Mouse (Mus musculus): ENCODE measurements around the gene Gemin6. TPM values are rescaled to one million over a fixed set of nuclear protein-coding genes. Genes with fewer than 3 reads are reported as not detected.

Gene Gemin6
- polyA plus RNA-seq, 1 experiment from 2014 or later = 46.7 TPM

GRCm38 (mm10) chr17:80234376-80234775, 10.1 kb downstream of the Gemin6 start:
- ATAC-seq (ENCODE audit: insufficient read depth) (no peak), DNase-seq (no peak)
- Histone ChIP-seq H3K4me3 (ENCODE audit: low read depth, low read length) (no peak overlapping the region), H3K27ac (ENCODE audit: low read depth) (no peak overlapping the region), H3K4me1 (ENCODE audit: insufficient read depth) (no peaks in the 10 kb centered on the region), H3K9ac (no peak overlapping the region), H3K27me3 (ENCODE audit: insufficient read depth, low read length) (no peaks in the 10 kb centered on the region), H3K9me3 (ENCODE audit: low read depth, low read length) (no peaks in the 10 kb centered on the region), H3K36me3 (ENCODE audit: insufficient read depth) (peaks cover 15% of the 10 kb centered on the region), H3K4me2 (no peak overlapping the region)
- WGBS = 78% methylated on average over 7 of the region's 7 CpGs
- no peak for TF ChIP-seq CTCF (IDR thresholded peaks at IDR 0.05; ENCODE audit: low read depth)

- Histone ChIP-seq H3K27ac (ENCODE audit: low read depth) (no peak overlapping the region), H3K4me2 (no peak overlapping the region), H3K4me1 (ENCODE audit: insufficient read depth) (no peaks in the 10 kb centered on the region), H3K36me3 (ENCODE audit: insufficient read depth) (peaks cover 24% of the 10 kb centered on the region), H3K9ac (no peak overlapping the region), H3K9me3 (ENCODE audit: low read depth, low read length) (no peaks in the 10 kb centered on the region), H3K4me3 (ENCODE audit: low read depth, low read length) (no peak overlapping the region), H3K27me3 (ENCODE audit: insufficient read depth, low read length) (no peaks in the 10 kb centered on the region)
- WGBS = 77% methylated on average over 3 of the region's 3 CpGs
- ATAC-seq (ENCODE audit: insufficient read depth) = no peak
- no peak for TF ChIP-seq CTCF (IDR thresholded peaks at IDR 0.05; ENCODE audit: low read depth)
- no peak for DNase-seq
Observed at GRCm38 (mm10) chr17:80235477-80235876, 11.2 kb downstream of the Gemin6 start.

- Histone ChIP-seq H3K27me3 (ENCODE audit: insufficient read depth, low read length) (no peaks in the 10 kb centered on the region), H3K4me3 (ENCODE audit: low read depth, low read length) (no peak overlapping the region), H3K36me3 (ENCODE audit: insufficient read depth) (peaks cover 33% of the 10 kb centered on the region), H3K4me1 (ENCODE audit: insufficient read depth) (no peaks in the 10 kb centered on the region), H3K4me2 (no peak overlapping the region), H3K9ac (no peak overlapping the region), H3K9me3 (ENCODE audit: low read depth, low read length) (no peaks in the 10 kb centered on the region), H3K27ac (ENCODE audit: low read depth) (no peak overlapping the region)
- TF ChIP-seq CTCF (IDR thresholded peaks at IDR 0.05; ENCODE audit: low read depth) = no peak
- DNase-seq (no peak), ATAC-seq (ENCODE audit: insufficient read depth) (no peak)
- WGBS = 91% methylated on average over 3 of the region's 3 CpGs
Observed at GRCm38 (mm10) chr17:80236805-80237204, 12.6 kb downstream of the Gemin6 start.

DNA sequence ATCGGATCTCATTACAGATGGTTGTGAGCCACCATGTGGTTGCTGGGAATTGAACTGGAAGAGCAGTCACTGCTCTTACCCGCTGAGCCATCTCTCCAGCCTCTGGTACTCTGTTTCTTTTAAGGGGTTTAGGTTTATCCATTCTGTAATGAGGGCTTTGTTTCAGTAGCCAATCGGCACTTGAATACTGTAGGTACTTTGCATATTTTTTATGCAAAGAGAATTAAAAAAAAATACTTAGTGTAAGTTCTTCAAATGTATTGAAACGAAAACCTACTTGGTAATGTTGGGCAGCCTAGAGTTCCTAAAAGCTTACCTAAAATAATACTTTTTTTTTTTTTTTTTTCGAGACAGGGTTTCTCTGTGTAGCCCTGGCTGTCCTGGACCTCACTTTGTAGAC, 13.2 kb downstream of the Gemin6 start:
- ATAC-seq (ENCODE audit: insufficient read depth) (no peak), DNase-seq (no peak)
- no peak for TF ChIP-seq CTCF (IDR thresholded peaks at IDR 0.05; ENCODE audit: low read depth)
- Histone ChIP-seq H3K27me3 (ENCODE audit: insufficient read depth, low read length) (no peaks in the 10 kb centered on the region), H3K4me3 (ENCODE audit: low read depth, low read length) (no peak overlapping the region), H3K4me2 (no peak overlapping the region), H3K27ac (ENCODE audit: low read depth) (no peak overlapping the region), H3K9me3 (ENCODE audit: low read depth, low read length) (no peaks in the 10 kb centered on the region), H3K36me3 (ENCODE audit: insufficient read depth) (peaks cover 39% of the 10 kb centered on the region), H3K9ac (no peak overlapping the region), H3K4me1 (ENCODE audit: insufficient read depth) (no peaks in the 10 kb centered on the region)
- 90% methylated on average over 5 of the region's 5 CpGs for WGBS

DNA sequence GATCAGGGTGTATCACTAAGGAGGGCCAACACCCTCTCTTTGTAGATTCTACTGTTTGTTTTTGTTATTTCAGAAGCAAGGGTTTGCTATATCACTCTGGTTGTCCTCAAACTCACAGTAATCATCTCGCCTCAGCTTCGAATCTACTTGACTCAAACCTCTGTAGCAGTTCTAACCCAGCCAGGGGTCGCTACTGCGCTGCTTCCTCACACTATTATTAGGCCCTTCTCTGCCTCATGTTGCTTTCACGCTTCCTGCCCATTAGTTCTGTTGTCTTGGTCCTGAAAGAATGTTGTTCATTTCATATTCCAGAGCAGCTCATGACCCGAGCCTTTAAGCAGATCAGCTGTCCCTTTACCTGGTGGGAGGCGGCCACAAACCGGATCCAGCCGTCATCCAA, 17.4 kb downstream of the Gemin6 start:
- Histone ChIP-seq H3K4me2 (no peak overlapping the region), H3K36me3 (ENCODE audit: insufficient read depth) (peaks cover 79% of the 10 kb centered on the region), H3K4me1 (ENCODE audit: insufficient read depth) (no peaks in the 10 kb centered on the region), H3K4me3 (ENCODE audit: low read depth, low read length) (no peak overlapping the region), H3K27ac (ENCODE audit: low read depth) (no peak overlapping the region), H3K9me3 (ENCODE audit: low read depth, low read length) (no peaks in the 10 kb centered on the region), H3K27me3 (ENCODE audit: insufficient read depth, low read length) (no peaks in the 10 kb centered on the region), H3K9ac (no peak overlapping the region)
- DNase-seq (no peak), ATAC-seq (ENCODE audit: insufficient read depth) (no peak)
- no peak for TF ChIP-seq CTCF (IDR thresholded peaks at IDR 0.05; ENCODE audit: low read depth)
- 82% methylated on average over 9 of the region's 9 CpGs for WGBS

- Histone ChIP-seq H3K4me3 (ENCODE audit: low read depth, low read length) (no peak overlapping the region), H3K4me1 (ENCODE audit: insufficient read depth) (no peaks in the 10 kb centered on the region), H3K9ac (no peak overlapping the region), H3K27ac (ENCODE audit: low read depth) (no peak overlapping the region), H3K9me3 (ENCODE audit: low read depth, low read length) (no peaks in the 10 kb centered on the region), H3K36me3 (ENCODE audit: insufficient read depth) (peaks cover 82% of the 10 kb centered on the region), H3K27me3 (ENCODE audit: insufficient read depth, low read length) (no peaks in the 10 kb centered on the region), H3K4me2 (no peak overlapping the region)
- WGBS = 37% methylated on average over 13 of the region's 13 CpGs
- DNase-seq = peak; percentile 59
- ATAC-seq (ENCODE audit: insufficient read depth) = peak; percentile 76
- TF ChIP-seq CTCF (IDR thresholded peaks at IDR 0.05; ENCODE audit: low read depth) = no peak
Observed at GRCm38 (mm10) chr17:80243116-80243515, 18.9 kb downstream of the Gemin6 start.

DNA sequence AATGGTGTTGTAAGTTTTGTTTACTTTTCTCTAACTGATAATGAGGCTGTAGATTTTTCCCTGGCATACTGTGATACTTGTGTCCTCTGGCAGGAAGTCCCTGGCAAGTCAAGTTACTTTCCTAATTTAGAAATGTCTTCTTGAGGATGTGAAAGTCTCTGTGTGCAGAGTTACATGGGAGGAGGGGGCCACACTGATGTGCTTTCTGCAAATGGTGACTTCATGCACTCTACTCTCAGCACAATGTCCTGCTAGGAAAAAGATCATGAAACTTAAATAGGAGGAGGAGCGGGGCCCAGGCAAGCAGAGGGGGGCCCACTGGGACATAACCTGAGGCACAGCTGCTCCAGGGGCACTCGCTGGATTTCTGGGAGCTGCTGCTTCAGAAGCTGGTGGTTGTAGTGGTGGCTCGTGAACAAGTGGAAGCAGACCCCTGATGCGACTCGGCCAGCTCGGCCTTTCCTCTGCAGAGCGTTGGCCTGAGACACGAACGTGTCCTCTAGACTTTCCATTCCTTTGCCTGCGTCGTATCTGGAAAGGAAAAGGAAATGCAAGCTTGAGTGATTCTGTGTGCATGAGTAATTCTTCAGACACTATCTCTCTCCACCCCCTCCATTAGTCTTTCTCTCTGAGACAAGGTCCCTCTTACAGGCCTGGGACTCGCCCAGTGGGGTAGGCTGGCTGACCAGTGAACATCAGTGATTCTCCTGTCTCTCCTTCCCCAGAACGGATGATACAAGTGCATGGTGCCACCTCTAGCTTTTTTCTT, 28.7 kb downstream of the Gemin6 start:
- peak overlapping the region; percentile 70; the same call in 1 of the 2 replicates for H3K27ac ChIP-seq (ENCODE audit: low read depth)
- ATAC-seq (ENCODE audit: insufficient read depth) = peak; percentile 25; the same call in 1 of the 2 replicates

More for the DNA sequence above, 28.7 kb downstream of the Gemin6 start:
- WGBS = 68% methylated on average over 13 of the region's 13 CpGs
- Histone ChIP-seq H3K9me3 (ENCODE audit: low read depth, low read length) (no peaks in the 10 kb centered on the region), H3K27me3 (ENCODE audit: insufficient read depth, low read length) (no peaks in the 10 kb centered on the region), H3K36me3 (ENCODE audit: insufficient read depth) (peaks cover 85% of the 10 kb centered on the region), H3K4me3 (ENCODE audit: low read depth, low read length) (no peak overlapping the region), H3K9ac (no peak overlapping the region; the same call in 1 of the 2 replicates), H3K4me1 (ENCODE audit: insufficient read depth) (no peaks in the 10 kb centered on the region), H3K4me2 (no peak overlapping the region)
- peak; percentile 36 for DNase-seq
- no peak for TF ChIP-seq CTCF (IDR thresholded peaks at IDR 0.05; ENCODE audit: low read depth)

All from lung, embryonic 14.5 days (tissue).